Mouse (Mus musculus) limb, embryonic 15.5 days (tissue): ENCODE data around the gene Arhgap11a. TPM values are rescaled to one million over a fixed set of nuclear protein-coding genes. Genes with fewer than 3 reads are reported as not detected.

ENCODE experiments used
- ATAC-seq: fragments of 200-750 bp; cut with Nextera tagmentation; 2 replicates; pipeline ENCODE4 v1.8.0; 2017; ENCODE audit warnings: low read depth, moderate TSS enrichment; ENCODE audit not compliant: insufficient number of reproducible peaks, low FRiP score, low TSS enrichment
- H3K27ac ChIP-seq: fragments of 300-500 bp; sonication (generic); 2 replicates; pipeline ENCODE4 v1.5.1; 2015; ENCODE audit warnings: moderate library complexity, mild to moderate bottlenecking, inconsistent platforms
- H3K27me3 ChIP-seq: fragments of 300-500 bp; sonication (generic); 2 replicates; pipeline ENCODE4 v1.6.1; 2015; ENCODE audit warnings: inconsistent platforms
- H3K36me3 ChIP-seq: fragments of 300-500 bp; sonication (generic); 2 replicates; pipeline ENCODE4 v1.6.1; 2015; ENCODE audit warnings: inconsistent platforms
- H3K4me1 ChIP-seq: fragments of 300-500 bp; sonication (generic); 2 replicates; pipeline ENCODE4 v1.6.1; 2015; ENCODE audit warnings: inconsistent platforms
- H3K4me2 ChIP-seq: fragments of 300-500 bp; sonication (generic); 2 replicates; pipeline ENCODE4 v1.6.1; 2015; ENCODE audit warnings: mild to moderate bottlenecking, inconsistent platforms
- H3K4me3 ChIP-seq: fragments of 300-500 bp; sonication (generic); 2 replicates; pipeline ENCODE4 v1.5.1; 2015; ENCODE audit warnings: mild to moderate bottlenecking, inconsistent platforms
- H3K9ac ChIP-seq: fragments of 300-500 bp; sonication (generic); 2 replicates; pipeline ENCODE4 v1.6.1; 2015; ENCODE audit warnings: inconsistent platforms
- H3K9me3 ChIP-seq: fragments of 300-500 bp; sonication (generic); 2 replicates; pipeline ENCODE4 v1.6.1; 2016; ENCODE audit warnings: inconsistent platforms
- WGBS: fragments of 180-500 bp; shearing (Covaris S2); methylation state at CpG from one replicate; pipeline ENCODE4 v1.1.7; 2015; 5-methylcytosine and 5-hydroxymethylcytosine counted together
- polyA plus RNA-seq: library from polyadenylated mRNA; unstranded; fragments of >200 nt; fragmentation: Nextera tagmentation; extraction: Ambion mirVana; gene quantifications from 2 replicates; pipeline ENCODE4 v1.2.1, GENCODE M21; 2015

Gene Arhgap11a
- polyA plus RNA-seq, 1 experiment from 2014 or later, result 20.1 TPM

GRCm38 (mm10) chr2:113806851-113807577 is 41.4 kb downstream of the Arhgap11a start:
- no peak for ATAC-seq
- no peaks in the 10 kb centered on the region for H3K36me3 ChIP-seq
- H3K27me3 ChIP-seq, result peaks cover 5% of the 10 kb centered on the region; the same call in 1 of the 2 replicates

GRCm38 (mm10) chr2:113805765-113806164 is 42.7 kb downstream of the Arhgap11a start:
- H3K9ac ChIP-seq, result no peak overlapping the region
- peaks cover 5% of the 10 kb centered on the region; the same call in 1 of the 2 replicates for H3K27me3 ChIP-seq
- no peaks in the 10 kb centered on the region for H3K9me3 ChIP-seq
- no peak overlapping the region for H3K4me2 ChIP-seq
- no peak overlapping the region for H3K4me3 ChIP-seq
- H3K4me1 ChIP-seq, result no peaks in the 10 kb centered on the region
- H3K27ac ChIP-seq, result no peak overlapping the region
- ATAC-seq, result no peak
- no peaks in the 10 kb centered on the region for H3K36me3 ChIP-seq
- WGBS, result 82% methylated on average over 4 of the region's 4 CpGs

More at GRCm38 (mm10) chr2:113806851-113807577, 41.4 kb downstream of the Arhgap11a start:
- no peak overlapping the region for H3K27ac ChIP-seq
- no peaks in the 10 kb centered on the region for H3K4me1 ChIP-seq
- no peak overlapping the region for H3K4me3 ChIP-seq
- no peak overlapping the region for H3K9ac ChIP-seq
- H3K4me2 ChIP-seq, result no peak overlapping the region
- H3K9me3 ChIP-seq, result no peaks in the 10 kb centered on the region
- 60% methylated on average over 10 of the region's 10 CpGs for WGBS

GRCm38 (mm10) chr2:113803753-113804152 is 44.7 kb downstream of the Arhgap11a start:
- Histone ChIP-seq H3K4me1 (0 out of 2 replicates have a peak, but pooled peaks cover under 1% of the 10 kb centered on the region), H3K27ac (no peak overlapping the region), H3K4me2 (no peak overlapping the region), H3K4me3 (no peak overlapping the region), H3K36me3 (no peaks in the 10 kb centered on the region), H3K9ac (no peak overlapping the region), H3K27me3 (peaks cover 5% of the 10 kb centered on the region; the same call in 1 of the 2 replicates), H3K9me3 (no peaks in the 10 kb centered on the region)
- no peak for ATAC-seq
- 14% methylated on average over 1 of the region's 1 CpGs for WGBS

DNA sequence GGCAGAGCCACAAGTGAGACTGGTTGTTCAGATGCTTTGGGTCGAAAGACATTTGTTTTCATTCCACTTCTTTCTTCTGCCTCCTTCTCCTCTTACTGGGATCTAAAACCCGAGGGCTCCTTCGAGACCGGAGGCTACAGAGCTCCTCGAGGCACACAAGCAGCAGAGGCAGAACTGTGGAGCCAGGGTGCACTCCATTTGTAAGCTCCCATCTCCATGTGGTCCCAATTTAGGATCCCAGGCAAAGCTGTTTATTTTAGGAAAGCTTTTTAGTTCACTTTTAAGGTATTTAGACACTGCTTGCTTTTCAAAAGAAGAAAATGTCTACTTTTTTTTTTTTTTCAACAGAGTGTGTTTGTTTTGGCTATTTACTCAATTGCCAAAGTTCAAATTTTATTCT is 47.6 kb downstream of the Arhgap11a start:
- WGBS, result 32% methylated on average over 5 of the region's 5 CpGs
- Histone ChIP-seq H3K27ac (no peak overlapping the region), H3K9me3 (no peaks in the 10 kb centered on the region), H3K4me1 (peaks cover 6% of the 10 kb centered on the region; the same call in 1 of the 2 replicates), H3K27me3 (0 out of 2 replicates have a peak, but pooled peaks cover 2% of the 10 kb centered on the region), H3K4me3 (no peak overlapping the region), H3K9ac (no peak overlapping the region), H3K4me2 (no peak overlapping the region), H3K36me3 (no peaks in the 10 kb centered on the region)
- ATAC-seq, result no peak

GRCm38 (mm10) chr2:113798605-113799004 is 49.9 kb downstream of the Arhgap11a start:
- H3K27me3 ChIP-seq, result no peaks in the 10 kb centered on the region
- ATAC-seq, result peak; percentile 65; the same call in 1 of the 2 replicates
- H3K4me1 ChIP-seq, result peaks cover 6% of the 10 kb centered on the region; the same call in 1 of the 2 replicates
- 39% methylated on average over 13 of the region's 13 CpGs for WGBS
- peak overlapping the region; percentile 27 for H3K27ac ChIP-seq
- no peaks in the 10 kb centered on the region for H3K9me3 ChIP-seq
- no peak overlapping the region for H3K4me3 ChIP-seq
- no peak overlapping the region for H3K4me2 ChIP-seq
- no peak overlapping the region for H3K9ac ChIP-seq
- H3K36me3 ChIP-seq, result no peaks in the 10 kb centered on the region

- ATAC-seq, result no peak
- no peaks in the 10 kb centered on the region for H3K36me3 ChIP-seq
These were observed 53.3 kb downstream of the Arhgap11a start for GRCm38 (mm10) chr2:113795186-113795585.

DNA sequence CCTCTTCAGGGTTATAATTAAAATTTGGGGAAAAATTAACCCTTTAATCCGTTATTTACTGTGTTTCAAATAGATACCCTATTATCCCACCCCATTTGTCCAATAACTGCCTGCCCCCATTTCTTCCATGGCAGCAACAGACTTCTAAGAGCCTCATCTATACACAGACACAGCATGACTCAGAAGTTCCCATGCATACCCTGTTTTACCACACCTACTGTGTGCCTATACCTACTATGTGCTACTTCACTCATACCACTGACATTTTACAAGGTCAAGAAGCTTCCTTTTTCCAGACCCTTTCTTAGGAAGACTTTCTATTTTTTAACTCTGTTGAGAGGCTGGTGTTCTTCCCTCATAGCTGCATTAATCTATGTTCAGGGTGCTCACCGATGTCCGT is 54.9 kb downstream of the Arhgap11a start:
- no peak for ATAC-seq
- Histone ChIP-seq H3K36me3 (no peaks in the 10 kb centered on the region), H3K27me3 (no peaks in the 10 kb centered on the region), H3K27ac (no peak overlapping the region), H3K4me2 (no peak overlapping the region), H3K4me1 (peaks cover 3% of the 10 kb centered on the region; the same call in 1 of the 2 replicates), H3K9ac (no peak overlapping the region), H3K4me3 (no peak overlapping the region), H3K9me3 (no peaks in the 10 kb centered on the region)
- 79% methylated on average over 3 of the region's 3 CpGs for WGBS

More at GRCm38 (mm10) chr2:113795186-113795585, 53.3 kb downstream of the Arhgap11a start:
- H3K9ac ChIP-seq, result no peak overlapping the region
- WGBS, result 43% methylated on average over 4 of the region's 4 CpGs
- no peak overlapping the region for H3K4me2 ChIP-seq
- H3K9me3 ChIP-seq, result no peaks in the 10 kb centered on the region
- H3K4me1 ChIP-seq, result peaks cover 6% of the 10 kb centered on the region; the same call in 1 of the 2 replicates
- no peak overlapping the region for H3K4me3 ChIP-seq
- no peaks in the 10 kb centered on the region for H3K27me3 ChIP-seq
- no peak overlapping the region for H3K27ac ChIP-seq

GRCm38 (mm10) chr2:113788821-113789387 is 59.6 kb downstream of the Arhgap11a start:
- no peaks in the 10 kb centered on the region for H3K9me3 ChIP-seq
- H3K4me1 ChIP-seq, result no peaks in the 10 kb centered on the region
- no peak overlapping the region for H3K27ac ChIP-seq
- WGBS, result 77% methylated on average over 4 of the region's 4 CpGs
- no peaks in the 10 kb centered on the region for H3K27me3 ChIP-seq
- no peak overlapping the region for H3K4me2 ChIP-seq
- H3K36me3 ChIP-seq, result no peaks in the 10 kb centered on the region
- no peak for ATAC-seq
- H3K9ac ChIP-seq, result no peak overlapping the region
- no peak overlapping the region for H3K4me3 ChIP-seq

GRCm38 (mm10) chr2:113787882-113788281 is 60.6 kb downstream of the Arhgap11a start:
- no peaks in the 10 kb centered on the region for H3K9me3 ChIP-seq
- no peaks in the 10 kb centered on the region for H3K4me1 ChIP-seq
- WGBS, result 83% methylated on average over 4 of the region's 4 CpGs
- no peaks in the 10 kb centered on the region for H3K27me3 ChIP-seq
- H3K9ac ChIP-seq, result no peak overlapping the region
- no peak for ATAC-seq
- H3K27ac ChIP-seq, result no peak overlapping the region
- no peak overlapping the region for H3K4me2 ChIP-seq
- H3K4me3 ChIP-seq, result no peak overlapping the region
- H3K36me3 ChIP-seq, result no peaks in the 10 kb centered on the region

- H3K36me3 ChIP-seq, result no peaks in the 10 kb centered on the region
- no peaks in the 10 kb centered on the region for H3K27me3 ChIP-seq
- no peak for ATAC-seq
- H3K27ac ChIP-seq, result no peak overlapping the region
- H3K9ac ChIP-seq, result no peak overlapping the region
- no peaks in the 10 kb centered on the region for H3K9me3 ChIP-seq
- no peak overlapping the region for H3K4me3 ChIP-seq
- WGBS, result 31% methylated on average over 3 of the region's 3 CpGs
- H3K4me2 ChIP-seq, result no peak overlapping the region
- H3K4me1 ChIP-seq, result peaks cover 10% of the 10 kb centered on the region
These were observed 63.6 kb downstream of the Arhgap11a start for GRCm38 (mm10) chr2:113784851-113785250.

- 59% methylated on average over 4 of the region's 4 CpGs for WGBS
- Histone ChIP-seq H3K4me3 (no peak overlapping the region), H3K4me2 (no peak overlapping the region), H3K36me3 (no peaks in the 10 kb centered on the region), H3K27ac (no peak overlapping the region), H3K4me1 (peaks cover 10% of the 10 kb centered on the region), H3K9me3 (no peaks in the 10 kb centered on the region), H3K27me3 (no peaks in the 10 kb centered on the region), H3K9ac (no peak overlapping the region)
- no peak for ATAC-seq
These were observed 66.9 kb downstream of the Arhgap11a start for GRCm38 (mm10) chr2:113781521-113781920.
